Mouse (Mus musculus) layer of hippocampus, adult 11-12 months (tissue): ENCODE measurements around the gene Ankrd1.

ENCODE experiments used
- DNase-seq: peaks from one replicate; pipeline ENCODE4 v3.0.0; 2022; ENCODE audit warnings: low spot score

Ankrd1 gene

DNA sequence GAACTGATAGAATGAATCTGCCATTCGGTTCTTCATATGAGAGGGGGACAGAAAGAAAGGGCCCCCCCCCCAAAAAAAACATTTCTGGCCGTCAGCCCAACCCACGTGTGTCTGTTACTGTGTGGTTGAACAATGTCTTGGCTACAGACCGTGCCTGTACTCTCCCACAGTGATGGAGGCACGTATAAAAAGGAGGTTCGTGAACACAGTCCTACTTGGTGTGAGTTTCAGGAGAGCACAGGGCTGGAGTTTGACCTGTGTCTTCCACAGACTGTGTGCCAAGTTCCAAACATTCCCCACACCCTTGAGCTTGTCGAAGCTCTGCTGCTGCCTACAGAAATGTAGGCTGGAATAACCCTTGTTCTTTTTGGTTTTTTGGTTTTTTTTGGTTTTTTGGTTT, 9.4 kb downstream of the Ankrd1 start:
- no peak for DNase-seq

DNA sequence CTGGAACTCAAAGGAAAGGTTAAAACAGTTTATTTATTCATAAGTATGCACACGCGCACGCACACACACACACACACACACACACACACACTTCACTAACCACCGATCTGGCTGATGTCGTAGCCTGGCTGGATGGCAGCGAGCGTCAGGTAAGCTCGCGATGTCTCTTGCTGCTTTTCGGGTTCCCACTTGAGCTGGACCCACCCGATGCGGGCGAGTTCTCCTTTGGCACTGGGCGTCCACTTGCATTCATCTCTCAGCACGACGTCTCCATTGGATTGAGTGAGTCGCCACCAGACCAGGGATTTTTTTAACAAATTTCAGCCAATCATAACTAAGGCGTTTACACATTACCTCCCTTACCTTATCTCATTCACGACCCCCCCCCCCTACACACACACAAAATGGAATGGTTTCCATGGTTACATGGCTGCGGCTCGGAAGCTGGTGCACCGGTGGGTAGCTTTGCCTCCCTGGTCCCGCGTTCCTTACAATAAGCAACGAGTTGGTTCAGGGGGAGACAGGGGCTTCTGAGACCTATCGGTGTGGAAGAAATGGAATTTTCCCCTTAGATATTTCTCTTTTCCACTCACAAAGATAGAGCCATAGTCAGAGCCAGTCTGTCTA, 10.5 kb downstream of the Ankrd1 start:
- no peak for DNase-seq

DNA sequence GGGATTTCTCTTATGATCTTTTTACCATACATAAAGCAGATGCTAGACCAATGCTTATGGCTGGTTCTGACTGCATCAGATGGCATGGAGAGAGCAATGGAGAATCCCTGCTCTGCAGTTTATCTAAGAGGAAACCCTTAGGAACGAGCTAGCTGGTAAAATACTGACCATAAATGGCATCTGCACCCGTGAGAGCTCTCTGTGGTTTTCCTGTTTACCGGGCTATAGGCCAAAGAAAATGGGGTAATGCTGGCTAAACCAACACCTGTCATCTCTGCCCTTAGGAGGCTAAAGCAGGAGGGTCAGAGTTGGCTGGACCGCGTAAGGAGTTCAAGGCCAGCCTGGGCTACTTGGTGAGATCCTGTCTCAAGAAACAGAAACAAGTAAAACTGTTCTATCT, 16.0 kb downstream of the Ankrd1 start:
- DNase-seq, result no peak

DNA sequence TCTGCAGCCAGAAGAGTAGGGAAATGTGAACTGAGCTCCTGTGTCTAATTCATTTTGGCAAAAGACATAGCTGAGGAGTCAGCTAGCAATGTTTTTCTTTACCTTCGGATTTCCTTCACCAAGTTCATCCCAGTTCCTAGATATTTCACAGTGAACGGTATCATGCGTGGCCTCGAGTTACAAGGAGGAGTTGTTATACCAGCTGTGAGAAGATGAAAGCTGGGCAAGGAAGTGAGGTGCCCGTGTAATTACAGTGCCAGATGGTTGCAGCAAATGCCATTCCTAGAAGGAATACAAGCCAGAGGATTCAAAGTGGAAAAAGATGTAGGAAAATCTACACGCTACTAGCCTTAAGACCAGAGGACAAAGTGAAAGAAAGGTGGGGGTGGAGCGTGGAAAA, 21.0 kb downstream of the Ankrd1 start:
- no peak for DNase-seq

DNA sequence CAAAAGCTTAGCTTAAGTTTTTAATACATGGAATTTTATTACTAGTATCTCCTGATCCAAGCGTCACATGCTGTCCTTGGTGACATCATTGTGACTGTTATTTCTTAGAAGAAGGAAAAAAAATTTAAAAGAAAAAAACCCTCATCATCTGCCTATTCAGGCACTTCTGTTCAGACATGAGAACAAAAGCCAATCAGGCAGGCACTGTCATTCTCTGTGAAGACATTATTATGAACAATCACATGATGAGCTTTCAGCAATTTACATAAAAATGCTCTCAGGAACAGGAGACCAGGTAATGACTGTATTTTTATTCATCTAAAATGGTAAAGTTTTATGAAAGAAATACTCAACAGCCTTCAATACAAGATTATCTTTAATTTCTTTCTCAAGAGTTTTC, 21.6 kb downstream of the Ankrd1 start:
- DNase-seq, result no peak

DNA sequence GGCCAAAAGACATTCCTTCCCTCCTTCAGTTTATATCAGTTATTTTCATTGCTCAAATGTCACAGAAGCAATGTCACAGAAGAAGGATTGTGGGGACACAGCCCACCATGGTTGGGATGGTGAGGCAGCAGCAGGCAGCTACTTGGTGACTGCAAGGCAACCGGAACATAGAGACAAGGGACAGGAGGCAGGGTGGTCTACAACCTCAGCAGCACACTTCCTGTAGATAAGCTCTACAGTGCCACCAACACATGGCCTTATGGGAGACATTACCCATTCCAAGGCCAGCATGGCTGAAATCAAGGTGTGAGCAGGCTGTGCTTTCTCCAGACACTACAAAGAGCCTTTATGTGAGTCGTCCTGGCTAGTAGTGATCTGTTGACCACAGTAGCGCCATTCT, 22.7 kb downstream of the Ankrd1 start:
- DNase-seq, result no peak

DNA sequence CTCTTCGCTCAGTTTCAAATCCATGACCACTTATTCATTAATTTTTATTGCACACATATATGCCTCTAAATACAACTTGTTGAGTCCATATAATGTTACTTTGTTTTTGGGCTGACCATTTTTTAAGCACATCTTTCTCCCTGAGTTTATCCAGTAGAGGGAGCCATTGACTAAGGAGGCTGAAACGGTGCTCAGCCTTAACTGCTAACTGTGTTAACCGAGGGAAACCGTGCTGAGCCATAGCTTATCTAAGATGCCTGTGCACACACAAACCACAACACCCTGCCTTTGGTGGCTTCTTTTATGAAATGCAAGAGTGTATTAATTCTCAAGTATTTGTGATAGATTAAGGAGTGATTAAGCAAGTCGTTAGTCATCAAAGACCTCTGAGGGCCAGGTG, 29.1 kb downstream of the Ankrd1 start:
- DNase-seq, result no peak

DNA sequence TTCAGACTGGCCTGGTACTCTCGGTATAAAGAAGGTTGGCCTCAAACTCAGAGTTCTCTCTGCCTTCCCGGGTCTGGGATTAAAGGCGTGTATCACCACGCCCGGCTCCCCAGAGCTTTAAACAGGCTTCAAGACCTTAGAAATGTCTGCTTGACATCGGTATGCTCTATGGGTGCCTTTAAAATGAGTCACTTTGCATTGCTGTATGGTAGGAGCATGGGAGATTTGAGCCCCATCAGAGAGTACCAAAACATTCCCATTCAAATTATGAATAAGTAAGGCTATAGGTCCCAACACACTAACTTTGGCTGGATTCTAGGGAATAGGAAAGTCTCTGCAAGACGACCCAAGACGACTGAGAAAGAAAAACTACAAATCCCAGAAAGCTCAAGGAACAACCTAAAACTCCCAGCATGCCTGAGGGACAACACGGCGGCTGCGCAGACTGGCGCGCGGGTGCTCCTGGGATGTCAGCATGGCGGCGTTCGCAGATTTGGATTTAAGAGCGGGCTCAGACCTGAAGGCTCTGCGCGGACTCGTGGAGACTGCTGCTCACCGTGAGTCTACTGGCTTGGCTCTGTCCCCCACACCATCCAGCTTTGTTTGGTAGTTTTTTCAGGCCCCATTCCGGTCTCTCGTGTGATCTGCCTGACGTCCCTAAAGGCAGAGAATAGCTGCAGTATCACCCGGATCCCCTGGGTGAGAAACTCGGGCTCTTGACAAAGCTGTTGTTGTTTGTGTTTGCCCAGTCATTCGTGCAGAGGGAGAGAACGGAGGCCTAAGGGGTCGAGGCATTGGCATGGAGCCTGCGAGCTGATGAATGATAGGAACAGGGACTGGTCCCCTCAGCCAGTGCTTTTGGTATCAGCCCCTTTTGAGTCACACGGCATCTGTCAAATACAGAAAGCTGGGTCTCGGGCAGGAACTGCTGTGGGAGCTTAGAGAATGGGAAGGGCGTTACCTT, 36.4 kb downstream of the Ankrd1 start, which contains the start of gene Rpp30:
Gene Rpp30, plus strand, starts transcription at position 455 of the 964 bp plus-strand sequence.
- DNase-seq, result peak; percentile 86

DNA sequence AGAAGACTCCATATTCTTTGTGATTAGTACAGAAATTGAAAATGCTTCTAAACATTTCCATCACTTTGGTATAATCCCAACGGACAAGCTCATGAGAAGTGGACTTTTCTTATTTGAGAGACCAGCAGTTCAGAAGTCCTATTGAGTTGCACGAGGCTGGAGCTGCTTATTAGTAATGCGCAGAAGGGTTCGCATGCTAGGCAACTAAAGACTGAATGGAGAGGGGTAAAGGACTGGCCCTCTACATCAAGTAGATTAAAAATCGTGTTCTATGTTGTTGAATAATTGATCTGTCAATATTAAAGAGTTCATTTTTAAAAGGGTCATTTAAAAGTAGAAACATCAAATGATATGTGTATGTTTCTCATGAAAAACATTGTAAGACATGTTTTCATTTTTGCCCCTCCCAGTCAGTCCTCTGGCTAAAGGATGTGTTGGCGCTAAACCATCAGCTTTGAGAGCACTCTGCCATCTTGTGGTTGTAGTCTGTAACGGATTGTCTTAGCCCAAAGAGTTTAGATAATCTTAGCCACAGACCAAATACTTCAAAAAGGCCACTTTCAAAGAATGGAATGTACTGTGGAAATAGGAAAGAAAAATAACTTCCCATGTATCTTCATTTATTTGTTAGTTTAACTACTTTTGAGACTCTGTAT, 37.2 kb downstream of the Ankrd1 start:
- DNase-seq, result peak; percentile 66

DNA sequence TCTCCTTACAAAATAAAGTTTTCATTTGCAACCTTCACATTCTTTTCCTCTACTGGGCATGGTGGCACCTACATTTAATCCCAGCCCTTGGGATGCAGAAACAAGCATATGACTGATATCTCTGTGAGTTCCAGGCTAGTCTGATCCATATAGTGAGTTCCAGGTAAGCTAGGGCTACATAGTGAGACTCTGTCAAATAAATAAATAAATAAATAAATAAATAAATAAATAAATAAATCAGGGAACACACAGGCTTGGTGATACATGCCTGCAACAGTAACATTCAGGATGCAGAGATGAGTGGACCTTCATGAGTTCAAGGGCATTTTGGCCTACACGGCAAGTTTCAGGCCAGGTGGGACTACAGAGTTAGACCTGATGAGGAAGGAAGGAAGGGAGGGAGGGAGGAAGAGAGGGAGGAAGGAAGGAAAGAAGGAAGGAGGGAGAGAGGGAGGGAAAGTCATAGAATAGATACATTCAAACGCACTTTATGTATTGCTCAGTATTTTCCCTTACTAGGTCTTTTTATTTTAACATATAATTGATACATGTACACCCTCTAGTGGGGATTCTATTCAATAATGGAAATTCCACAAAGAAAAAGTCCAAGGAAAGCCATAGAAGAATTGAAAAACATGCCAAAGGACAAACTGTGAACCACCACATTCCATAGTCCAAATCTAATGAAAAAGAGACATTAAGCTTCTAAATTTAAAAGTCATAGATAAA, 56.9 kb downstream of the Ankrd1 start:
- no peak for DNase-seq
